Mouse (Mus musculus): ENCODE data around the gene Rad23a. TPM values are rescaled to one million over a fixed set of nuclear protein-coding genes. Genes with fewer than 3 reads are reported as not detected.

Rad23a gene
- polyA plus RNA-seq, 1 experiment from 2014 or later = 102 TPM

GRCm38 (mm10) chr8:84823653-84824052 lies 16.8 kb downstream of the Rad23a start:
- H3K9ac ChIP-seq = no peak overlapping the region
- H3K4me1 ChIP-seq = peaks cover 11% of the 10 kb centered on the region
- H3K27ac ChIP-seq = no peak overlapping the region
- H3K4me3 ChIP-seq = peak overlapping the region; percentile 13; the same call in 1 of the 2 replicates
- WGBS = under 1% methylated on average over 18 of the region's 18 CpGs
- peak overlapping the region; percentile 43 for H3K4me2 ChIP-seq
- no peaks in the 10 kb centered on the region for H3K36me3 ChIP-seq
- H3K27me3 ChIP-seq = no peaks in the 10 kb centered on the region
- H3K9me3 ChIP-seq = no peaks in the 10 kb centered on the region
- ATAC-seq (ENCODE audit: insufficient number of reproducible peaks, low FRiP score, low TSS enrichment, low read depth) = peak; percentile 52

DNA sequence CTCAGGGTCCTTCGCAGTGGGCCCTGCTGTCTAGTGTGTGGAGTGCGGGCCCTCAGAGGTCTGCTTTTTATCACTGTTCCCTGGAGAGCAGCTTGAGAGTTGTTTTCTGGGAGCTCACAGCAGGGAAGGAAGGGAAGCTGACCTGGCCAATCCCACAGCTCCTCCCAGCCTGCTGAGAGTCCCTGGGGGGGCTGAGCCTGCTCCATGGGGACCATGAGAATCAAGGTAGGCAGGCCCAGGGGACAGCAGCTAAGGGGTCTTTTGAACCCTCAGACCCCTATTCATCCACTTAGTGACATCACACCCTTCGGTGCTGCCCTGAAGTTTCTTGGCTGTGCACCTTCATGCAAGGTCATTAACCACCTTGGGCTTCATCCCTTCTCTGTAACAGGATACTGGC lies 17.7 kb downstream of the Rad23a start, which contains the start of gene Dand5:
TSS of gene Dand5 (minus strand) at position 101 of the 400 bp plus-strand sequence.
- no peaks in the 10 kb centered on the region for H3K27me3 ChIP-seq

GRCm38 (mm10) chr8:84816117-84816516 lies 24.3 kb downstream of the Rad23a start:
- ATAC-seq (ENCODE audit: insufficient number of reproducible peaks, low FRiP score, low TSS enrichment, low read depth) = no peak
- H3K4me2 ChIP-seq = no peak overlapping the region
- no peaks in the 10 kb centered on the region for H3K36me3 ChIP-seq
- H3K27me3 ChIP-seq = peaks cover 4% of the 10 kb centered on the region
- no peak overlapping the region for H3K9ac ChIP-seq
- 75% methylated on average over 17 of the region's 17 CpGs for WGBS
- no peak overlapping the region for H3K4me3 ChIP-seq
- no peak overlapping the region for H3K27ac ChIP-seq
- H3K9me3 ChIP-seq = no peaks in the 10 kb centered on the region
- peaks cover 22% of the 10 kb centered on the region for H3K4me1 ChIP-seq

More for the DNA sequence above, 17.7 kb downstream of the Rad23a start, which contains the start of gene Dand5:
- Histone ChIP-seq H3K27ac (no peak within 1 kb of the TSS), H3K9me3 (no peaks in the 10 kb centered on the region), H3K36me3 (no peaks in the 10 kb centered on the region), H3K4me1 (peaks cover 11% of the 10 kb centered on the region), H3K9ac (no peak within 1 kb of the TSS), H3K4me3 (peak within 1 kb of the TSS; percentile 13; the same call in 1 of the 2 replicates), H3K4me2 (peak within 1 kb of the TSS; percentile 43)
- ATAC-seq (ENCODE audit: insufficient number of reproducible peaks, low FRiP score, low TSS enrichment, low read depth) = no peak
- 37% methylated on average over 3 of the region's 3 CpGs for WGBS

DNA sequence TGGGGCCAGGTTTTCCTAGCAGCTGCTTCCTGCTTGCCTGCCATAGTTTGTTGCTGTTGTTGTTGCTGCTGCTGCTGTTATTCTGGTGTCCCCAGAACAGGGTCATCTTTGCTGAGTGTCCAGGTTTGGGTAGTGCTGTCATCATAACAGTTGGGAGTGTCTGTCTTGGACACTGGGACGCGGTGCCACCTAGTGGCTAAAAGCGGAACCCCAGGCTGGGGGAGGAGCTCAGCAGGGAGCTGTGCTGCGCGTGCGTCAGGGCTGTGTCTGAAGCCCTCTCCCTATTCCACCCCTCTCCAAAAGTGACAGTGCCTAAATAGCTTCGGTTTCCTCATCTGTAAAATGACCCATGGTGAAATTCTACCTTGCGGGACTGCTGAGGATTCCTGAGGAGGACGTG lies 24.9 kb downstream of the Rad23a start:
- no peaks in the 10 kb centered on the region for H3K36me3 ChIP-seq
- no peak overlapping the region for H3K4me3 ChIP-seq
- H3K4me1 ChIP-seq = peaks cover 28% of the 10 kb centered on the region
- peak; percentile 76 for ATAC-seq (ENCODE audit: insufficient number of reproducible peaks, low FRiP score, low TSS enrichment, low read depth)
- H3K27ac ChIP-seq = peak overlapping the region; percentile 24; the same call in 1 of the 2 replicates
- H3K27me3 ChIP-seq = peaks cover 4% of the 10 kb centered on the region
- H3K4me2 ChIP-seq = no peak overlapping the region
- H3K9me3 ChIP-seq = no peaks in the 10 kb centered on the region
- H3K9ac ChIP-seq = no peak overlapping the region
- 10% methylated on average over 9 of the region's 9 CpGs for WGBS

GRCm38 (mm10) chr8:84814555-84815441 lies 25.7 kb downstream of the Rad23a start:
- 0 out of 2 replicates have a peak, but pooled peaks have one; percentile 1 for ATAC-seq (ENCODE audit: insufficient number of reproducible peaks, low FRiP score, low TSS enrichment, low read depth)
- no peak overlapping the region for H3K4me3 ChIP-seq
- no peaks in the 10 kb centered on the region for H3K9me3 ChIP-seq
- no peak overlapping the region for H3K9ac ChIP-seq
- no peaks in the 10 kb centered on the region for H3K36me3 ChIP-seq
- peak overlapping the region; percentile 24; the same call in 1 of the 2 replicates for H3K27ac ChIP-seq
- WGBS = 44% methylated on average over 18 of the region's 19 CpGs
- H3K4me2 ChIP-seq = no peak overlapping the region
- H3K4me1 ChIP-seq = peaks cover 32% of the 10 kb centered on the region
- H3K27me3 ChIP-seq = peaks cover 4% of the 10 kb centered on the region

DNA sequence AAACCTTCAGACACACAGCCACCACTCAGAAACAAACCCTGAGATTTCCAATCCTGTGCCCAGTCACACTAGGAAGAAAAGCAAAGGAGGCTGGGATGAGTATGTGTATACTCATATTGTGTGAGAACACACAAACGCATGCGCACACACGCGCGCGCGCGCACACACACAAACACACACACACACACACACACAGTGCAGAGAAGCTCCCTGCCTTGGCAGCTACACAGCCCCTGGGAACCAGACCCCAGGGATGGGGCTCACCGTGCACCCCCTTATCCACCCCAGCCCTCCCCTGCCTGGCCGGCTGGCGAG lies 26.3 kb downstream of the Rad23a start:
- ATAC-seq (ENCODE audit: insufficient number of reproducible peaks, low FRiP score, low TSS enrichment, low read depth) = no peak
- Histone ChIP-seq H3K9me3 (no peaks in the 10 kb centered on the region), H3K27ac (no peak overlapping the region), H3K4me2 (no peak overlapping the region), H3K36me3 (no peaks in the 10 kb centered on the region), H3K9ac (no peak overlapping the region), H3K4me3 (no peak overlapping the region), H3K27me3 (peaks cover 4% of the 10 kb centered on the region), H3K4me1 (peaks cover 35% of the 10 kb centered on the region)
- WGBS = 84% methylated on average over 11 of the region's 11 CpGs

DNA sequence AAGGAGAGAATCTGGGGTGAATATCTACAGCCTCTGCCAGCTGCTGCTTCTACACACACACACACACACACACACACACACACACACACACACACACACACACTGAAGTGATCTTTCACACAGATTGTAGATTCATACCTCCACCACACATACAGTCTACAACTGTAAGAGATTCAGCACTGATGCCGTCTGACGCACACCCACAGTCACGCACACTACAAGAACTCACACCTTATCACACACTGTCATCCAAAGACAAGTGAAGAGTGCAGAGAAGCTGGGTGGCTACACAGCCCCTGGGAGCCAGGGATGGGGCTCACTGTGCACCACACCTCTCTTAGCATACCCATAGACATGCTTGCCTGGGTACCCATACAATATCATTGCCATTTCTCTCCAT lies 26.6 kb downstream of the Rad23a start:
- H3K9me3 ChIP-seq = no peaks in the 10 kb centered on the region
- no peaks in the 10 kb centered on the region for H3K36me3 ChIP-seq
- peaks cover 37% of the 10 kb centered on the region for H3K4me1 ChIP-seq
- 88% methylated on average over 3 of the region's 3 CpGs for WGBS
- no peak for ATAC-seq (ENCODE audit: insufficient number of reproducible peaks, low FRiP score, low TSS enrichment, low read depth)
- no peak overlapping the region for H3K4me3 ChIP-seq
- H3K4me2 ChIP-seq = no peak overlapping the region
- H3K27ac ChIP-seq = no peak overlapping the region; the same call in 1 of the 2 replicates
- peaks cover 4% of the 10 kb centered on the region for H3K27me3 ChIP-seq
- H3K9ac ChIP-seq = no peak overlapping the region

- no peaks in the 10 kb centered on the region for H3K36me3 ChIP-seq
- H3K9ac ChIP-seq = no peak overlapping the region
- ATAC-seq (ENCODE audit: insufficient number of reproducible peaks, low FRiP score, low TSS enrichment, low read depth) = no peak
- 0% methylated on average over 5 of the region's 5 CpGs for WGBS
- peaks cover 42% of the 10 kb centered on the region for H3K4me1 ChIP-seq
- no peak overlapping the region for H3K27ac ChIP-seq
- H3K9me3 ChIP-seq = no peaks in the 10 kb centered on the region
- H3K4me3 ChIP-seq = no peak overlapping the region
- H3K27me3 ChIP-seq = peaks cover 4% of the 10 kb centered on the region
- H3K4me2 ChIP-seq = no peak overlapping the region
These were observed 27.4 kb downstream of the Rad23a start for GRCm38 (mm10) chr8:84813059-84813458.

DNA sequence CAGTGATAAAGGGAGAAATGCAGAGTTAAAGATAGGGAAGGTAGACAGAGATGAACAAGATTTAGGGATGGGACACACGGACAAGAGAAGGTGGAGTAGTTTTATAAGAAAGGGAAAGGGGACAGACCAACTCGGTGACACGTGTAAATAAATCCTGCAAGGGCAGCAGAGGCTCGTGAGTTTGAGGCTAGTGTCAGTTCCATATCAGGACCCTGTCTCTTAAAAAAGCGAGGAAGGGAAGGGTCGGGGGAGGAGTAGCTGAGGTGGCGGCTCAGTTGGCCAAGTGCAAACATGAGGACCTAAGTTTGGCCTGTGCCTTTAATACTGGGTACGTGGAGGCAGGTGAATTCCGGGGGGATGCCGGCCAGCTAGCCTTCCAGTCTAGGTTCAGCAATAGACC lies 29.2 kb downstream of the Rad23a start:
- Histone ChIP-seq H3K27ac (no peak overlapping the region), H3K9me3 (no peaks in the 10 kb centered on the region), H3K27me3 (peaks cover 4% of the 10 kb centered on the region), H3K4me2 (peak overlapping the region; percentile 55), H3K4me3 (peak overlapping the region; percentile 39), H3K9ac (no peak overlapping the region), H3K36me3 (no peaks in the 10 kb centered on the region), H3K4me1 (peaks cover 42% of the 10 kb centered on the region)
- no peak for ATAC-seq (ENCODE audit: insufficient number of reproducible peaks, low FRiP score, low TSS enrichment, low read depth)
- 29% methylated on average over 10 of the region's 10 CpGs for WGBS

- Histone ChIP-seq H3K27me3 (peaks cover 4% of the 10 kb centered on the region), H3K4me3 (peak overlapping the region; percentile 39), H3K4me2 (peak overlapping the region; percentile 55), H3K9me3 (no peaks in the 10 kb centered on the region), H3K9ac (no peak overlapping the region), H3K27ac (no peak overlapping the region), H3K36me3 (no peaks in the 10 kb centered on the region), H3K4me1 (peaks cover 42% of the 10 kb centered on the region)
- WGBS = under 1% methylated on average over 32 of the region's 32 CpGs
- peak; percentile 59 for ATAC-seq (ENCODE audit: insufficient number of reproducible peaks, low FRiP score, low TSS enrichment, low read depth)
These were observed 29.6 kb downstream of the Rad23a start for GRCm38 (mm10) chr8:84810896-84811295.

DNA sequence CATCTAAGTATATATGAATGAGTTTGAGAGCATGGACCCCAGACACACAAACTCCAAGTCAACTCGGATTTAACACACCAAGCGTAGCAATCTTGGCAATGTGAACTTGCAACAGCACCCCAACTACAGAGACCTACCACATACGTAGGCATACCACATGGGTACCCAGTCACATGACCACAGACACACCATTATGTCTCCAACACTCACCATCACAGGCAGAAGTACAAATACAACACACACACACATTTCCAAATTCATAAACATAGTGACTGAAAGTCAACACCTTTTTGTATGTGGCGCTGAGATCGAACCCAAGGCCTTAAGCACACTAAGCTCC lies 30.6 kb downstream of the Rad23a start:
- H3K4me2 ChIP-seq = no peak overlapping the region
- H3K27me3 ChIP-seq = peaks cover 4% of the 10 kb centered on the region
- no peaks in the 10 kb centered on the region for H3K36me3 ChIP-seq
- no peak overlapping the region for H3K27ac ChIP-seq
- H3K4me3 ChIP-seq = no peak overlapping the region
- no peaks in the 10 kb centered on the region for H3K9me3 ChIP-seq
- no peak for ATAC-seq (ENCODE audit: insufficient number of reproducible peaks, low FRiP score, low TSS enrichment, low read depth)
- peaks cover 36% of the 10 kb centered on the region for H3K4me1 ChIP-seq
- no peak overlapping the region for H3K9ac ChIP-seq
- WGBS = 76% methylated on average over 5 of the region's 5 CpGs

GRCm38 (mm10) chr8:84809109-84809940 lies 31.1 kb downstream of the Rad23a start:
- H3K9me3 ChIP-seq = no peaks in the 10 kb centered on the region
- 68% methylated on average over 12 of the region's 12 CpGs for WGBS
- 0 out of 2 replicates have a peak overlapping the region, but pooled peaks have one; percentile 47 for H3K27ac ChIP-seq
- no peak overlapping the region for H3K4me3 ChIP-seq
- H3K36me3 ChIP-seq = no peaks in the 10 kb centered on the region
- ATAC-seq (ENCODE audit: insufficient number of reproducible peaks, low FRiP score, low TSS enrichment, low read depth) = no peak
- H3K4me1 ChIP-seq = peaks cover 31% of the 10 kb centered on the region
- no peak overlapping the region for H3K9ac ChIP-seq
- peaks cover 2% of the 10 kb centered on the region for H3K27me3 ChIP-seq
- H3K4me2 ChIP-seq = no peak overlapping the region
